Mouse (Mus musculus): ENCODE measurements at regions not wholly inside any gene's neighbourhood (a gene's known extent, or its start where the extent isn't known, plus 50 kb on each side); places are given as distances from the start of the nearest gene placed in this dataset.

GRCm38 (mm10) chr5:64463570-64463969 lies 307.5 kb downstream of the Tbc1d1 start:
- DNase-seq (ENCODE audit: low read depth, low spot score): no peak
- no peak overlapping the region for H3K9ac ChIP-seq (ENCODE audit: control insufficient read depth, low read depth, low read length, poor library complexity, severe bottlenecking)
- H3K27me3 ChIP-seq (ENCODE audit: control insufficient read depth in 1 of 2, insufficient read depth in 2 of 2, low read length in 2 of 2): peaks cover 7 to 11% of the 10 kb centered on the region in 2 experiments; a peak in 3 of 4 replicates
- H3K27ac ChIP-seq (ENCODE audit: control insufficient read depth, low read depth, low read length): no peak overlapping the region
- TF ChIP-seq TCF12 (IDR thresholded peaks at IDR 0.05; ENCODE audit: low read depth, low read length): no peak
- TF ChIP-seq BHLHE40 (IDR thresholded peaks at IDR 0.05; ENCODE audit: borderline replicate concordance, low read depth, low read length): no peak
- TF ChIP-seq POLR2AphosphoS2 (IDR thresholded peaks at IDR 0.05; ENCODE audit: low read length): no peak
- H3K4me1 ChIP-seq (ENCODE audit: control insufficient read depth in 1 of 2, insufficient read depth in 2 of 2, low read length in 2 of 2): no peaks in the 10 kb centered on the region
- H3K79me2 ChIP-seq (ENCODE audit: control insufficient read depth, insufficient read depth, low read length, poor library complexity): no peaks in the 10 kb centered on the region
- H3K36me3 ChIP-seq (ENCODE audit: control insufficient read depth in 1 of 2, insufficient read depth in 2 of 2, low read length in 2 of 2): no peaks in the 10 kb centered on the region
- H3K9me3 ChIP-seq (replicated peaks; ENCODE audit: insufficient read depth, low read length): no peaks in the 10 kb centered on the region
- H3K4me3 ChIP-seq (ENCODE audit: control insufficient read depth in 1 of 2, insufficient read depth in 1 of 2, low read depth in 2 of 2, low read length in 2 of 2): no peak overlapping the region

- Histone ChIP-seq H3K9me3 (replicated peaks; ENCODE audit: insufficient read depth, low read length) (no peaks in the 10 kb centered on the region), H3K36me3 (ENCODE audit: control insufficient read depth in 1 of 2, insufficient read depth in 2 of 2, low read length in 2 of 2) (no peaks in the 10 kb centered on the region), H3K79me2 (ENCODE audit: control insufficient read depth, insufficient read depth, low read length, poor library complexity) (no peaks in the 10 kb centered on the region)
Observed at GRCm38 (mm10) chr5:64466320-64466719, 310.2 kb downstream of the Tbc1d1 start.

GRCm38 (mm10) chr5:64467856-64468255 lies 311.8 kb downstream of the Tbc1d1 start:
- no peaks in the 10 kb centered on the region for H3K79me2 ChIP-seq (ENCODE audit: control insufficient read depth, insufficient read depth, low read length, poor library complexity)
- H3K4me1 ChIP-seq (ENCODE audit: control insufficient read depth in 1 of 2, insufficient read depth in 2 of 2, low read length in 2 of 2): no peaks in the 10 kb centered on the region
- no peak overlapping the region for H3K4me3 ChIP-seq (ENCODE audit: control insufficient read depth in 1 of 2, insufficient read depth in 1 of 2, low read depth in 2 of 2, low read length in 2 of 2)
- H3K27me3 ChIP-seq (ENCODE audit: control insufficient read depth in 1 of 2, insufficient read depth in 2 of 2, low read length in 2 of 2): peaks cover 2 to 3% of the 10 kb centered on the region in 2 experiments; a peak in 3 of 4 replicates
- DNase-seq (ENCODE audit: low read depth, low spot score): no peak
- no peaks in the 10 kb centered on the region for H3K36me3 ChIP-seq (ENCODE audit: control insufficient read depth in 1 of 2, insufficient read depth in 2 of 2, low read length in 2 of 2)
- no peak overlapping the region for H3K27ac ChIP-seq (ENCODE audit: control insufficient read depth, low read depth, low read length)
- no peak overlapping the region for H3K9ac ChIP-seq (ENCODE audit: control insufficient read depth, low read depth, low read length, poor library complexity, severe bottlenecking)
- H3K9me3 ChIP-seq (replicated peaks; ENCODE audit: insufficient read depth, low read length): no peaks in the 10 kb centered on the region
- TF ChIP-seq CTCF (IDR thresholded peaks at IDR 0.05 in 2 of 3, conservative IDR thresholded peaks at IDR 0.05 in 1 of 3; ENCODE audit: control insufficient read depth in 1 of 3, insufficient read depth in 1 of 3, low read depth in 2 of 3, low read length in 3 of 3, poor library complexity in 1 of 3, severe bottlenecking in 1 of 3) (no peak), CHD1 (IDR thresholded peaks at IDR 0.05; ENCODE audit: low read depth, low read length) (no peak), MAX (IDR thresholded peaks at IDR 0.05; ENCODE audit: low read length) (no peak), SIN3A (IDR thresholded peaks at IDR 0.05; ENCODE audit: low read length) (no peak), ZKSCAN1 (IDR thresholded peaks at IDR 0.05; ENCODE audit: low read depth, low read length) (no peak), ZNF384 (IDR thresholded peaks at IDR 0.05; ENCODE audit: low read depth, low read length) (no peak), NELFE (IDR thresholded peaks at IDR 0.05; ENCODE audit: low read depth, low read length) (no peak), MAFK (IDR thresholded peaks at IDR 0.05; ENCODE audit: borderline replicate concordance, low read depth, low read length) (no peak)

More at GRCm38 (mm10) chr5:64466320-64466719, 310.2 kb downstream of the Tbc1d1 start:
- Histone ChIP-seq H3K4me3 (ENCODE audit: control insufficient read depth in 1 of 2, insufficient read depth in 1 of 2, low read depth in 2 of 2, low read length in 2 of 2) (no peak overlapping the region), H3K9ac (ENCODE audit: control insufficient read depth, low read depth, low read length, poor library complexity, severe bottlenecking) (no peak overlapping the region), H3K27me3 (ENCODE audit: control insufficient read depth in 1 of 2, insufficient read depth in 2 of 2, low read length in 2 of 2) (peaks cover 6 to 11% of the 10 kb centered on the region in 2 experiments; a peak in 3 of 4 replicates), H3K4me1 (ENCODE audit: control insufficient read depth in 1 of 2, insufficient read depth in 2 of 2, low read length in 2 of 2) (no peaks in the 10 kb centered on the region), H3K27ac (ENCODE audit: control insufficient read depth, low read depth, low read length) (no peak overlapping the region)
- TF ChIP-seq ZKSCAN1 (IDR thresholded peaks at IDR 0.05; ENCODE audit: low read depth, low read length) (no peak), GABPA (IDR thresholded peaks at IDR 0.05; ENCODE audit: low read depth, low read length) (no peak), MEF2A (IDR thresholded peaks at IDR 0.05; ENCODE audit: extremely low read depth, insufficient replicate concordance, low read depth, low read length, poor library complexity, severe bottlenecking) (no peak), E2F4 (IDR thresholded peaks at IDR 0.05; ENCODE audit: borderline replicate concordance, low read depth, low read length) (no peak), ZC3H11A (IDR thresholded peaks at IDR 0.05; ENCODE audit: low read depth, low read length) (no peak), POLR2AphosphoS2 (IDR thresholded peaks at IDR 0.05; ENCODE audit: low read length) (no peak), ZNF384 (IDR thresholded peaks at IDR 0.05; ENCODE audit: low read depth, low read length) (no peak), ELF1 (IDR thresholded peaks at IDR 0.05; ENCODE audit: low read depth, low read length) (no peak), ZMIZ1 (IDR thresholded peaks at IDR 0.05; ENCODE audit: low read depth, low read length) (no peak), RCOR1 (IDR thresholded peaks at IDR 0.05; ENCODE audit: low read depth, low read length) (no peak), KAT2A (conservative IDR thresholded peaks at IDR 0.05; ENCODE audit: low read depth, low read length) (no peak), TBP (IDR thresholded peaks at IDR 0.05; ENCODE audit: low read depth, low read length) (no peak), TCF12 (IDR thresholded peaks at IDR 0.05; ENCODE audit: low read depth, low read length) (no peak)
- DNase-seq (ENCODE audit: low read depth, low spot score): no peak

Measured in MEL (cell line).